Mouse (Mus musculus) heart, adult 2 months (tissue): Measurements from ENCODE around the gene Celf2.

ENCODE experiments used
- CTCF ChIP-seq: fragments of 200-600 bp; IDR thresholded peaks from 2 replicates; pipeline ENCODE4 v1.8.1; 2022; ENCODE audit warnings: antibody characterized with exemption, mild to moderate bottlenecking, moderate library complexity
- EP300 ChIP-seq: fragments of 200-500 bp; IDR thresholded peaks from 2 replicates; pipeline ENCODE4 v1.6.1; 2011; ENCODE audit warnings: low read depth, low read length, control low read depth; ENCODE audit not compliant: insufficient read depth

DNA sequence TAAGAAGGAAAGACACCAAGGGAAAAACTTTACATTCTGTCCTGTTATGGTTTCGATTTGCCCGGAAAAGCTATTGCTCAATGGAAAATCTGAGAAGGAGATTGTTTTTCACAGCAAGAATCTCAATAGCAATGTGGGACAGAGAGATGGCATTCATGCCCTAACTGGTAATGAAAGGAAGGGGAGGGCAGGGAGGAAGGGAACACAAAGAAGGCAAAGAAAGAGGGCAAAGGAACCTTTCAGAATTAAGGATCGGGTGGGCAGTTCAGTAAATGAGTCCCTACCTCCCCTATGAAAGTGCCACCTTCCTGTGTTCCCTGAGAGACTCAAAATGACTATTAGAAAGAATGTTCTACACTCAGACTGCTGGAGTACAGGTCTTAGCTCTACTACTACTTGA is 197.6 kb downstream of the Celf2 start:
- TF ChIP-seq CTCF: no peak
- TF ChIP-seq EP300: no peak
